Mouse (Mus musculus): Measurements from ENCODE around the gene Rin2. TPM values are rescaled to one million over a fixed set of nuclear protein-coding genes. Genes with fewer than 3 reads are reported as not detected.

Rin2 gene
- total RNA-seq (2023) = 0.59 TPM

DNA sequence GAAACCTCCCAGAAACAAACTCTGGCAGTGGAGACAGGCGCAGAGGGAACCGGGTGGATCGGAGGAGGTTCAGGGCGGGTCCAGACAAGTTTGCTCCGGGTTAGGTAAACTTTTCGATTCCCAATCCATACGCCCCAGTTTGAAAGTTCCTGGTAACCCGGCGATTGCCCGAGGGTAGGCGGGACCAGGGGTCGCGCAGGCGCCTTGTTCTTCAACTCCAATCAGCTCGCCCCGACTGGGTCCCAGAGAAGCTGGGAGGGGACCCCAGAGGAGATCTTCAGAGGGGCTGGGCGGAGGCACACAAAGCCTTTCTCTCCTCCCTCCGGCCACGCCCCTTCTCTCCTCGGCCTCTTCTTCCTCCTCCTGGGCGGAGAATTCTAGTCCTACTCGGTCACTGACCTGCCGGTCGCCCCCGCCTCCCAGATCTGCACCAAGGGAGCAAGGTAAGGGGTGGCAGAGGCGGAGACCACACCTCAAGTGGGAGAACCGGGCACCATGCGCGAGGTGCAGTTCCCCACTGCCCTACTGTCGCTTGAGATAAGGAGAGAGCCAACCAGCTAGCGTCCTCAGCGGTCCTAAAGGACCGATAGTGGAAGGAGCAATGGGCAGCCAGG lies at the start of gene Rin2:
Gene Rin2 (plus strand): TSS at position 74 of the 614 bp plus-strand sequence.

DNA sequence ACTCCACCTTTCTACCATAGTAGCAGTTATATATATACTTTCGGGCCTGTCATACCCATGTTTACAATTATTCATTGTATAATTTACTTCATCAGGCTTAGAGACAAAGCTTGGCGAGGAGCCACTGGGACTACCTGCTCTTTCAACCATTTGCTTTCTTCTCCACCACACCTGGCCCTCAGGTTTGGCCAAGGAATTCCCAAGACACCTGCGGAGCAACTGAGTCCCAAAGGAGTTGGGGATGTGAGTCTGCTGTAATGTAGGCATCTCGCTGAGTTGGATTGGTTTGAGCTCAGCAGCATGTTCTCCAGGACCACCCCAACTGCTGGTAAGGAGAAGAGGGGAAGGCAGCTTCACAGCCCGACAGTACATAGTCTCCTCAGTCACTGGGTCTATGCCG lies 226.8 kb downstream of the Rin2 start, which contains the start of gene Naa20:
Gene Naa20 (plus strand): TSS at position 239 of the 400 bp plus-strand sequence.

GRCm38 (mm10) chr2:145934339-145935231 lies 259.6 kb downstream of the Rin2 start, which contains the start of the genes Cfap61 and Crnkl1:
TSS of gene Cfap61 (plus strand) at chr2:145934784.
TSS of gene Crnkl1 (minus strand) at chr2:145935014.

Other genes with a start within 250 kb of the Rin2 start
- 37.9 TPM for gene Naa20, start 226.9 kb downstream of the Rin2 start, total RNA-seq (2023)